Mouse (Mus musculus): ENCODE measurements around the gene Hoxb9. TPM values are rescaled to one million over a fixed set of nuclear protein-coding genes. Genes with fewer than 3 reads are reported as not detected.

Hoxb9 gene
- polyA plus RNA-seq, 1 experiment: 0.14 TPM

DNA sequence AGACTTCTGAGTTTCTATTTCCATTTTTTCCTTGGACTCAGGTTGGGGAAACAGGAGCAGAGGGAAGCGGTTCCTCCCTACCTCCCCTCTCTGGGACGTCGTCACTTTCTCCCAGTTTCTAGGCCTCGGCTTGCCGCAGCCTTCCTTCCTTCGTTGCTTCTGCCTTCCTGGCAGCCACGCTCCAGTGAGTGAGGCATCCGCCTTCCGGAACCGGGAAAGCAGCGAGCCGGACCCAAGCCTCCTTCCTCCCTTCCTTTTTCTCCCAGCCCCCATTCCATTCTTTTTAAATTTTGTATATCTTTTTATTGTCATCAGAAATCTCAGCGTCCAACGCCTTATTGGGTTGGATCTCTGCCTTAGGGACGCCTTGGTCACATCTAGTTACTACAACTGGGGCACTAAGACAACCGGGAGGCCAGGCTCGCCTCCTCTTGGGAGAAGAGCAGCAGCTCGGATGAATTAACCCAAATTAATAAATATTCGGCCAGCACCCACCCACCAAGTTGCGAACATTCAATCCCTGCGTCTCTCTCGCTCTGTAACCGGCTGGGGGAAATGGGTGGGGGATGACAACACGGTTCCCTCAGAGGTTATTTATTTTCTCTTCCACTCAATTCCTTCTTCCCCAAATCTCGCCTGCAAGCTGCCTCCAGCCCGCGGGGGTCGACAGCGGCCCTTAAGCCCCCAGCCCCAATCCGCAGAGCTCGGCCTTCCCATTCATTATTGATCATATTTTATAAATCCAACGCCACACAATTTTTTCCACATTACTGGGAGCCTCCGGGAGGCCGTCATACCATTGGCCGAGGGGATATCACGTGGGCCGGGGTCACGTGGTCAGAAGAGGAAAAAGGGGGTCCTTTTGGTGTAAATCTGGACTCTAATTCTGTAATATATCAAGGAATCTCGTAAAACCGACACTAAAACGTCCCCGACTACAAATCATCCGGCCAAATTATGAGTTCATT, 14.8 kb downstream of the Hoxb9 start, which contains the start of gene Hoxb7:
Gene Hoxb7, plus strand, starts transcription at position 853 of the 968 bp plus-strand sequence.
- 0 out of 2 replicates have a peak, but pooled peaks have one; percentile 12 for TF ChIP-seq POLR2A (IDR thresholded peaks at IDR 0.05; ENCODE audit: low read depth, low read length)
- TF ChIP-seq CTCF (IDR thresholded peaks at IDR 0.05; ENCODE audit: extremely low read depth, insufficient read length, insufficient replicate concordance, low read depth, low read length): no peak
- Histone ChIP-seq H3K27me3 (ENCODE audit: control insufficient read depth, insufficient read depth, low read length) (peaks cover 79% of the 10 kb centered on the region), H3K4me1 (ENCODE audit: control insufficient read depth, insufficient read depth, insufficient read length, low read length) (no peaks in the 10 kb centered on the region; the same call in 1 of the 2 replicates), H3K4me3 (ENCODE audit: low read depth, low read length) (peak within 1 kb of the TSS; percentile 62), H3K27ac (ENCODE audit: insufficient read depth, low read depth, low read length) (peak within 1 kb of the TSS; percentile 57), H3K36me3 (ENCODE audit: control insufficient read depth, insufficient read depth, low read length) (no peaks in the 10 kb centered on the region)
- WGBS: 3% methylated on average over 43 of the region's 43 CpGs

DNA sequence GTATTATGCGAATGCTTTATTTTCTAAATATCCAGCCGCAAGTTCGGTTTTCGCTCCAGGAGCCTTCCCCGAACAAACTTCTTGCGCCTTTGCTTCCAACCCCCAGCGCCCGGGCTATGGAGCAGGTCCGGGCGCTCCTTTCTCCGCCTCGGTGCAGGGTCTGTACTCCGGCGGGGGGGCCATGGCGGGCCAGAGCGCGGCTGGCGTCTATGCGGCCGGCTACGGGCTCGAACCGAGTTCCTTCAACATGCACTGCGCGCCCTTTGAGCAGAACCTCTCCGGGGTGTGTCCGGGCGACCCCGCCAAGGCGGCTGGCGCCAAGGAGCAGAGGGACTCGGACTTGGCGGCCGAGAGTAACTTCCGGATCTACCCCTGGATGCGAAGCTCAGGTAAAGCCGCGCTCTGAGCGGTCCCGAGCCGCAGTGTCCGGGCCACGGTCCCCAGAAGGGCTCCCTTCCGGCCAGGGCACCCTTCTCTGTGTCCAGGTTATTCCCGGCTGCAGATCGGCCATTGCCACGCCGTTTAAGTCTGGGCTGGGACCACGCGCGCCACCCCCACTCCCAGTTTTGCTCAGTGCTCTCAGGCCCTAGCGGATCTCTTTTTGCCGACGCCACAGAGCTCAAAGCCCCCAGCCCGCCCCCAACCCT, 15.6 kb downstream of the Hoxb9 start:
- H3K4me3 ChIP-seq (ENCODE audit: low read depth, low read length): peak overlapping the region; percentile 62
- peak overlapping the region; percentile 28 for H3K27ac ChIP-seq (ENCODE audit: insufficient read depth, low read depth, low read length)
- WGBS: 2% methylated on average over 55 of the region's 55 CpGs
- TF ChIP-seq CTCF (IDR thresholded peaks at IDR 0.05; ENCODE audit: extremely low read depth, insufficient read length, insufficient replicate concordance, low read depth, low read length) (no peak), POLR2A (IDR thresholded peaks at IDR 0.05; ENCODE audit: low read depth, low read length) (no peak)
- no peaks in the 10 kb centered on the region for H3K36me3 ChIP-seq (ENCODE audit: control insufficient read depth, insufficient read depth, low read length)
- peaks cover 78% of the 10 kb centered on the region for H3K27me3 ChIP-seq (ENCODE audit: control insufficient read depth, insufficient read depth, low read length)
- no peaks in the 10 kb centered on the region; the same call in 1 of the 2 replicates for H3K4me1 ChIP-seq (ENCODE audit: control insufficient read depth, insufficient read depth, insufficient read length, low read length)

- no peak overlapping the region for H3K27ac ChIP-seq (ENCODE audit: insufficient read depth, low read depth, low read length)
- peak overlapping the region; percentile 62 for H3K4me3 ChIP-seq (ENCODE audit: low read depth, low read length)
- no peaks in the 10 kb centered on the region for H3K36me3 ChIP-seq (ENCODE audit: control insufficient read depth, insufficient read depth, low read length)
- no peaks in the 10 kb centered on the region; the same call in 1 of the 2 replicates for H3K4me1 ChIP-seq (ENCODE audit: control insufficient read depth, insufficient read depth, insufficient read length, low read length)
- TF ChIP-seq CTCF (IDR thresholded peaks at IDR 0.05; ENCODE audit: extremely low read depth, insufficient read length, insufficient replicate concordance, low read depth, low read length) (no peak), POLR2A (IDR thresholded peaks at IDR 0.05; ENCODE audit: low read depth, low read length) (no peak)
- H3K27me3 ChIP-seq (ENCODE audit: control insufficient read depth, insufficient read depth, low read length): peaks cover 77% of the 10 kb centered on the region
- WGBS: 19% methylated on average over 9 of the region's 9 CpGs
These were observed 16.2 kb downstream of the Hoxb9 start for GRCm38 (mm10) chr11:96287411-96287810.

DNA sequence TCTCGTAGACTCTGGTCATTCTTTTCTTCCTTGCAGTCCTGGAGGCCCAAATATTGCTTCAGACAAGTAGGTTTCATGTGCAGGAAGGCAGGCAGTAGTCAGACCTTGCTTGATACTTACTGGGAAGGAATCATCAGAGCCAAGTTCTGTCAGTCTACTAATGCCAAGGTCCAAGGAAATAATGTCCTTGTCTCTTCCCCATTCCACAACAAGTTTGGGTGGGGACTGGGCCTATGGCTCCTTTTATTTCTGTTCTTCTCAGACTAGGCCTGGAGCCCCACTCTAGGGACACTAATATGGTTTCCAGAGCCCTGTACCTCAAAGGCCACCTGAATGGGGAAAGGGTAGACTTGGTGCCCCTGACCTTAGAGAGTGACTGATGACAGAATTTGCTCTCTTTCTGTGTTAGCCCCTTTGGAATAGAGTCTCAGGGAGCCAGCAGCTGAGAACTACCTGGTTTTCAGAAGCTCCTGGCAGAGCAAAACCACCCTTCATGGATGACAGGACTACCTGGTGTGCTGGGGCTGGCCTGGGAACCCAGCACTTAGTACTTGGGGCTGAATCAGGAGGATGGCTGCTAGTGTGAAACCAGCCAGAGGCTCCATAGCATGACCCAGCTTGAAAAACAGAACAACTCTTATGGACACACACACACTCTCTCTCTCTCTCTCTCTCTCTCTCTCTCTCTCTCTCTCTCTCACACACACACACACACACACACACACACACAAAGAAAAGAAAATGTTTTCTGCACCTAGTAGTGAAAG, 17.4 kb downstream of the Hoxb9 start:
- Histone ChIP-seq H3K27me3 (ENCODE audit: control insufficient read depth, insufficient read depth, low read length) (peaks cover 75% of the 10 kb centered on the region), H3K4me3 (ENCODE audit: low read depth, low read length) (no peak overlapping the region), H3K4me1 (ENCODE audit: control insufficient read depth, insufficient read depth, insufficient read length, low read length) (no peaks in the 10 kb centered on the region; the same call in 1 of the 2 replicates), H3K27ac (ENCODE audit: insufficient read depth, low read depth, low read length) (no peak overlapping the region), H3K36me3 (ENCODE audit: control insufficient read depth, insufficient read depth, low read length) (no peaks in the 10 kb centered on the region)
- 31% methylated on average over 1 of the region's 1 CpGs for WGBS
- TF ChIP-seq POLR2A (IDR thresholded peaks at IDR 0.05; ENCODE audit: low read depth, low read length) (no peak), CTCF (IDR thresholded peaks at IDR 0.05; ENCODE audit: extremely low read depth, insufficient read length, insufficient replicate concordance, low read depth, low read length) (no peak)

DNA sequence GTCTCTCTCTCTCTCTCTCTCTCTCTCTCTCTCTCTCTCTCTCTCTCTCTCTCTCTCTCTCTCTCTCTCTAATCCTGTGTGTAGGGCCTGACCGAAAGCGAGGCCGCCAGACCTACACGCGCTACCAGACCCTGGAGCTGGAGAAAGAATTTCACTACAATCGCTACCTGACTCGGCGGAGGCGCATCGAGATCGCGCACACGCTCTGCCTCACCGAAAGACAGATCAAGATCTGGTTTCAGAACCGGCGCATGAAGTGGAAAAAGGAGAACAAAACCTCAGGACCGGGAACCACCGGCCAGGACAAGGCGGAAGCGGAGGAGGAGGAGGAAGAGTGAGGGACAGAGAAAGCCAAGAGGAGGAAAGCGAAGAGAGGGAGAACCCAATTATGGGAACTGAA, 18.0 kb downstream of the Hoxb9 start:
- Histone ChIP-seq H3K27ac (ENCODE audit: insufficient read depth, low read depth, low read length) (no peak overlapping the region), H3K4me3 (ENCODE audit: low read depth, low read length) (no peak overlapping the region), H3K27me3 (ENCODE audit: control insufficient read depth, insufficient read depth, low read length) (peaks cover 68% of the 10 kb centered on the region), H3K4me1 (ENCODE audit: control insufficient read depth, insufficient read depth, insufficient read length, low read length) (no peaks in the 10 kb centered on the region; the same call in 1 of the 2 replicates), H3K36me3 (ENCODE audit: control insufficient read depth, insufficient read depth, low read length) (no peaks in the 10 kb centered on the region)
- TF ChIP-seq CTCF (IDR thresholded peaks at IDR 0.05; ENCODE audit: extremely low read depth, insufficient read length, insufficient replicate concordance, low read depth, low read length) (no peak), POLR2A (IDR thresholded peaks at IDR 0.05; ENCODE audit: low read depth, low read length) (no peak)
- WGBS: 32% methylated on average over 21 of the region's 21 CpGs

DNA sequence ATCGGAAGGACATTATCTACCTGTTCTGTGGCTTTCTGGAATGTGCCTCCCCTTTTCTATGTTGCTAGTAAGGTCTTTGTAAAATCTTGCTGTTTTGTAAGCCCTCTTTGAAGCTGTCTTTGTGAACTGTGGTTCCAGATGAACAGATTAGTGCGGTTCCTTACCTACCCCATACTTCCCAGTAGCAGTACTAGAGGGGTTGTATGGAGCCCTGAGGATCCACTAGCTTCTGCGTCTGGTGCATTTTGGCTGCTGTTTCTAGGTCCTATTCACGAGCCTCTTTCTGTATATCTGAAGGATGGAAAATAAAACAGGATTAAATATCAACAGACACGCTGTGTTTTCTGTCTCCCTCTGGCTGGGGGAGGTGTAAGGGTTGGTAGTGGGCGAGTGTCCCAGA, 18.6 kb downstream of the Hoxb9 start:
- Histone ChIP-seq H3K4me1 (ENCODE audit: control insufficient read depth, insufficient read depth, insufficient read length, low read length) (no peaks in the 10 kb centered on the region; the same call in 1 of the 2 replicates), H3K27ac (ENCODE audit: insufficient read depth, low read depth, low read length) (no peak overlapping the region), H3K36me3 (ENCODE audit: control insufficient read depth, insufficient read depth, low read length) (no peaks in the 10 kb centered on the region), H3K27me3 (ENCODE audit: control insufficient read depth, insufficient read depth, low read length) (peaks cover 66% of the 10 kb centered on the region), H3K4me3 (ENCODE audit: low read depth, low read length) (no peak overlapping the region)
- TF ChIP-seq POLR2A (IDR thresholded peaks at IDR 0.05; ENCODE audit: low read depth, low read length) (no peak), CTCF (IDR thresholded peaks at IDR 0.05; ENCODE audit: extremely low read depth, insufficient read length, insufficient replicate concordance, low read depth, low read length) (no peak)
- 35% methylated on average over 6 of the region's 6 CpGs for WGBS
